Mouse (Mus musculus): ENCODE data around the gene Slc35d2. TPM values are rescaled to one million over a fixed set of nuclear protein-coding genes. Genes with fewer than 3 reads are reported as not detected.

Gene Slc35d2
- polyA plus RNA-seq, 1 experiment from 2014 or later: 1.7 TPM

- H3K4me3 ChIP-seq (replicated peaks; ENCODE audit: low read length): no peak overlapping the region
- ATAC-seq (ENCODE audit: low FRiP score) (no peak), DNase-seq (ENCODE audit: low spot score) (no peak)
- H3K27me3 ChIP-seq (ENCODE audit: control insufficient read depth, insufficient read depth, low read length): no peaks in the 10 kb centered on the region
- no peak overlapping the region for H3K27ac ChIP-seq
- no peaks in the 10 kb centered on the region for H3K36me3 ChIP-seq (replicated peaks; ENCODE audit: control insufficient read depth, insufficient read depth)
- peaks cover 5% of the 10 kb centered on the region; the same call in 1 of the 2 replicates for H3K4me1 ChIP-seq (replicated peaks; ENCODE audit: control insufficient read depth, insufficient read depth, low read length)
- no peak overlapping the region for H3K4me2 ChIP-seq (replicated peaks)
- H3K9ac ChIP-seq: no peak overlapping the region
- no peaks in the 10 kb centered on the region for H3K9me3 ChIP-seq (ENCODE audit: control insufficient read depth, low read length)
- WGBS: 61% methylated on average over 2 of the region's 2 CpGs
These were observed 25.5 kb upstream of the Slc35d2 start for GRCm38 (mm10) chr13:64154651-64155050.

GRCm38 (mm10) chr13:64153751-64154267 lies 24.6 kb upstream of the Slc35d2 start:
- Histone ChIP-seq H3K36me3 (replicated peaks; ENCODE audit: control insufficient read depth, insufficient read depth) (no peaks in the 10 kb centered on the region), H3K9ac (peak overlapping the region; percentile 13; the same call in 1 of the 2 replicates)

GRCm38 (mm10) chr13:64153083-64153682 lies 24.0 kb upstream of the Slc35d2 start, which contains the start of gene Zfp367:
Gene Zfp367 (minus strand): TSS chr13:64153202.
- peak within 1 kb of the TSS; percentile 54 for H3K27ac ChIP-seq
- under 1% methylated on average over 52 of the region's 56 CpGs for WGBS
- DNase-seq (ENCODE audit: low spot score): peak; percentile 93
- H3K27me3 ChIP-seq (ENCODE audit: control insufficient read depth, insufficient read depth, low read length): no peaks in the 10 kb centered on the region
- peak; percentile 98 for ATAC-seq (ENCODE audit: low FRiP score)
- H3K4me3 ChIP-seq (replicated peaks; ENCODE audit: low read length): peak within 1 kb of the TSS; percentile 91
- H3K9me3 ChIP-seq (ENCODE audit: control insufficient read depth, low read length): no peaks in the 10 kb centered on the region
- peak within 1 kb of the TSS; percentile 92 for H3K4me2 ChIP-seq (replicated peaks)
- peak within 1 kb of the TSS; percentile 62 for H3K9ac ChIP-seq
- H3K4me1 ChIP-seq (replicated peaks; ENCODE audit: control insufficient read depth, insufficient read depth, low read length): peaks cover 5% of the 10 kb centered on the region; the same call in 1 of the 2 replicates
- no peaks in the 10 kb centered on the region for H3K36me3 ChIP-seq (replicated peaks; ENCODE audit: control insufficient read depth, insufficient read depth)

More at GRCm38 (mm10) chr13:64153751-64154267, 24.6 kb upstream of the Slc35d2 start:
- under 1% methylated on average over 18 of the region's 18 CpGs for WGBS
- Histone ChIP-seq H3K4me3 (replicated peaks; ENCODE audit: low read length) (peak overlapping the region; percentile 91), H3K27me3 (ENCODE audit: control insufficient read depth, insufficient read depth, low read length) (no peaks in the 10 kb centered on the region), H3K4me1 (replicated peaks; ENCODE audit: control insufficient read depth, insufficient read depth, low read length) (peaks cover 5% of the 10 kb centered on the region; the same call in 1 of the 2 replicates), H3K9me3 (ENCODE audit: control insufficient read depth, low read length) (no peaks in the 10 kb centered on the region), H3K27ac (no peak overlapping the region), H3K4me2 (replicated peaks) (peak overlapping the region; percentile 92)
- ATAC-seq (ENCODE audit: low FRiP score) (peak; percentile 24; the same call in 1 of the 2 replicates), DNase-seq (ENCODE audit: low spot score) (no peak)

- Histone ChIP-seq H3K27me3 (ENCODE audit: control insufficient read depth, insufficient read depth, low read length) (no peaks in the 10 kb centered on the region), H3K4me3 (replicated peaks; ENCODE audit: low read length) (peak overlapping the region; percentile 91), H3K4me2 (replicated peaks) (peak overlapping the region; percentile 92), H3K9ac (peak overlapping the region; percentile 62), H3K9me3 (ENCODE audit: control insufficient read depth, low read length) (no peaks in the 10 kb centered on the region), H3K27ac (peak overlapping the region; percentile 54), H3K36me3 (replicated peaks; ENCODE audit: control insufficient read depth, insufficient read depth) (no peaks in the 10 kb centered on the region), H3K4me1 (replicated peaks; ENCODE audit: control insufficient read depth, insufficient read depth, low read length) (peaks cover 5% of the 10 kb centered on the region; the same call in 1 of the 2 replicates)
- ATAC-seq (ENCODE audit: low FRiP score): peak; percentile 54
- no peak for DNase-seq (ENCODE audit: low spot score)
- WGBS: 0% methylated on average over 31 of the region's 61 CpGs
These were observed 23.5 kb upstream of the Slc35d2 start for GRCm38 (mm10) chr13:64152671-64153082.

GRCm38 (mm10) chr13:64152241-64152669 lies 23.1 kb upstream of the Slc35d2 start:
- Histone ChIP-seq H3K4me1 (replicated peaks; ENCODE audit: control insufficient read depth, insufficient read depth, low read length) (peaks cover 5% of the 10 kb centered on the region; the same call in 1 of the 2 replicates), H3K9me3 (ENCODE audit: control insufficient read depth, low read length) (no peaks in the 10 kb centered on the region), H3K9ac (peak overlapping the region; percentile 62), H3K4me3 (replicated peaks; ENCODE audit: low read length) (peak overlapping the region; percentile 91), H3K4me2 (replicated peaks) (peak overlapping the region; percentile 92), H3K27ac (peak overlapping the region; percentile 54), H3K36me3 (replicated peaks; ENCODE audit: control insufficient read depth, insufficient read depth) (no peaks in the 10 kb centered on the region), H3K27me3 (ENCODE audit: control insufficient read depth, insufficient read depth, low read length) (no peaks in the 10 kb centered on the region)
- peak; percentile 75 for DNase-seq (ENCODE audit: low spot score)
- WGBS: 1% methylated on average over 42 of the region's 42 CpGs
- peak; percentile 41 for ATAC-seq (ENCODE audit: low FRiP score)

- WGBS: 70% methylated on average over 5 of the region's 5 CpGs
- H3K27ac ChIP-seq: no peak overlapping the region
- ATAC-seq (ENCODE audit: low FRiP score): no peak
- H3K9ac ChIP-seq: no peak overlapping the region
- no peak overlapping the region for H3K4me2 ChIP-seq (replicated peaks)
- H3K27me3 ChIP-seq (ENCODE audit: control insufficient read depth, insufficient read depth, low read length): no peaks in the 10 kb centered on the region
- no peak for DNase-seq (ENCODE audit: low spot score)
- no peaks in the 10 kb centered on the region for H3K36me3 ChIP-seq (replicated peaks; ENCODE audit: control insufficient read depth, insufficient read depth)
- no peak overlapping the region for H3K4me3 ChIP-seq (replicated peaks; ENCODE audit: low read length)
- H3K9me3 ChIP-seq (ENCODE audit: control insufficient read depth, low read length): no peaks in the 10 kb centered on the region
- peaks cover 5% of the 10 kb centered on the region; the same call in 1 of the 2 replicates for H3K4me1 ChIP-seq (replicated peaks; ENCODE audit: control insufficient read depth, insufficient read depth, low read length)
These were observed 21.0 kb upstream of the Slc35d2 start for GRCm38 (mm10) chr13:64150121-64150520.

GRCm38 (mm10) chr13:64129616-64130375 lies 628 bp upstream of the Slc35d2 start:
- WGBS: 39% methylated on average over 15 of the region's 15 CpGs
- H3K27me3 ChIP-seq (ENCODE audit: control insufficient read depth, insufficient read depth, low read length): no peaks in the 10 kb centered on the region
- H3K27ac ChIP-seq: no peak overlapping the region
- ATAC-seq (ENCODE audit: low FRiP score): no peak
- H3K4me3 ChIP-seq (replicated peaks; ENCODE audit: low read length): peak overlapping the region; percentile 48
- H3K4me2 ChIP-seq (replicated peaks): peak overlapping the region; percentile 96
- H3K9me3 ChIP-seq (ENCODE audit: control insufficient read depth, low read length): no peaks in the 10 kb centered on the region
- no peak for DNase-seq (ENCODE audit: low spot score)
- H3K36me3 ChIP-seq (replicated peaks; ENCODE audit: control insufficient read depth, insufficient read depth): no peaks in the 10 kb centered on the region
- peaks cover 5% of the 10 kb centered on the region; the same call in 1 of the 2 replicates for H3K4me1 ChIP-seq (replicated peaks; ENCODE audit: control insufficient read depth, insufficient read depth, low read length)
- H3K9ac ChIP-seq: peak overlapping the region; percentile 65

- H3K4me2 ChIP-seq (replicated peaks): no peak overlapping the region
- no peak for ATAC-seq (ENCODE audit: low FRiP score)
- H3K27ac ChIP-seq: no peak overlapping the region
- no peaks in the 10 kb centered on the region for H3K36me3 ChIP-seq (replicated peaks; ENCODE audit: control insufficient read depth, insufficient read depth)
- no peaks in the 10 kb centered on the region for H3K27me3 ChIP-seq (ENCODE audit: control insufficient read depth, insufficient read depth, low read length)
- H3K9me3 ChIP-seq (ENCODE audit: control insufficient read depth, low read length): 0 out of 2 replicates have a peak, but pooled peaks cover 7% of the 10 kb centered on the region
- H3K4me1 ChIP-seq (replicated peaks; ENCODE audit: control insufficient read depth, insufficient read depth, low read length): peaks cover 5% of the 10 kb centered on the region; the same call in 1 of the 2 replicates
- H3K9ac ChIP-seq: no peak overlapping the region
- no peak for DNase-seq (ENCODE audit: low spot score)
- WGBS: 68% methylated on average over 4 of the region's 4 CpGs
- no peak overlapping the region for H3K4me3 ChIP-seq (replicated peaks; ENCODE audit: low read length)
These were observed 2.9 kb downstream of the Slc35d2 start for GRCm38 (mm10) chr13:64126316-64126715.

- ATAC-seq (ENCODE audit: low FRiP score) (no peak), DNase-seq (ENCODE audit: low spot score) (no peak)
- H3K27me3 ChIP-seq (ENCODE audit: control insufficient read depth, insufficient read depth, low read length): no peaks in the 10 kb centered on the region
- no peak overlapping the region for H3K4me3 ChIP-seq (replicated peaks; ENCODE audit: low read length)
- H3K9me3 ChIP-seq (ENCODE audit: control insufficient read depth, low read length): 0 out of 2 replicates have a peak, but pooled peaks cover 7% of the 10 kb centered on the region
- H3K4me2 ChIP-seq (replicated peaks): no peak overlapping the region
- H3K36me3 ChIP-seq (replicated peaks; ENCODE audit: control insufficient read depth, insufficient read depth): no peaks in the 10 kb centered on the region
- H3K9ac ChIP-seq: no peak overlapping the region
- 90% methylated on average over 6 of the region's 6 CpGs for WGBS
- peaks cover 5% of the 10 kb centered on the region; the same call in 1 of the 2 replicates for H3K4me1 ChIP-seq (replicated peaks; ENCODE audit: control insufficient read depth, insufficient read depth, low read length)
- no peak overlapping the region for H3K27ac ChIP-seq
These were observed 4.3 kb downstream of the Slc35d2 start for GRCm38 (mm10) chr13:64124886-64125285.
